Mouse (Mus musculus): ENCODE data around the gene Atp2c2.

The Atp2c2 gene

DNA sequence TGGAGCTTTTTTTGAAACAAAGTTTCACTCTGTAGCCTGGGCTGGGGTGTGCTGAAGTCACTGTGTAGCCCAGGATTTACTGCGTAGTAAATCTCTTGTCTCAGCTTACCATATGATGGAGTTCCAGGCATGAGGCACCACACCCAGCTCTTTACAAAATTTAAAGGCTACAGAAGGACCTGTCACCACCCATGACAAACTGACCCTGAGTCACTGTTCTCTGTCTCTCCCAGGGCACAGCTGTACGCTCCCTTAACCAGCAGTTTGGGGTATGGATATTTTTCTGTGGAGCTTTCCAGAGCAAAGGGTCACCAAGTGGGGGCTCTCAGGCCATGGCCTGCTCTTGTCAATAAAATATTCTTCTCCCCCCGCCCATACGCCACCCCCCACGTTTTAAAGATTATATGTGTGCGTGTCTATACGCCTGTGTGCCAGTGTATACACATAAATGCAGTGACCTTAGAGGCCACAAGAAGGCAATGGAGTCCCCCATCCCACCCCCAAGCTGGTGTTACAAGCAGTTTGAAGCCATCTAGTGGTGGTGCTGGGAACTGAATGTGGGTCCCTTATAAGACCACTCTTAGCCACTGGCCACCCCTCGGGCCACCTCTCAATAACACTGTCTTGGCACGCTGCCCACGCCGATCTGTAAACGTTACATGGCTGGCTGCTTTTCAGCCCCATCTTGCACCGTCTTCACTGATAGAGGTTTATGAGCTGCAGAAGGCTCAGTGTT, 43.6 kb downstream of the Atp2c2 start:
- DNase-seq (ENCODE audit: low spot score): peak; percentile 88

GRCm38 (mm10) chr8:119744604-119745003, 44.8 kb downstream of the Atp2c2 start:
- DNase-seq (ENCODE audit: low spot score): no peak

GRCm38 (mm10) chr8:119755238-119756146, 55.7 kb downstream of the Atp2c2 start:
- DNase-seq (ENCODE audit: low spot score): peak; percentile 17

DNA sequence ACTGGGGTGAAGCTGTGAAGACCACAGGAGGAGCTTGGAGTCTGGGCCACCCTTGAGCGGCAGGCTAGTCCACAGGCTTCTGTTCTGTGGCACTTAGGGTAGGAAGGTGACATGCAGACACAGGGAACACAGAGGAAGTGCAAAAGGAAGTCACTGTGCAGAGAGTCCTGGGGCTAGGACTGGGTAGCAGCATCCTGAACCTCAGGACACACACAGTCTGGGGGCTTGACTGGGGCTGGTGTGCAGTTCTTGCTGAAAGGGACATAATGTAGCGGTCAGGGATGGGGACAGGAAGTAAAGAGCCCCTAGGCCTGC, 56.3 kb downstream of the Atp2c2 start:
- DNase-seq (ENCODE audit: low spot score): no peak

DNA sequence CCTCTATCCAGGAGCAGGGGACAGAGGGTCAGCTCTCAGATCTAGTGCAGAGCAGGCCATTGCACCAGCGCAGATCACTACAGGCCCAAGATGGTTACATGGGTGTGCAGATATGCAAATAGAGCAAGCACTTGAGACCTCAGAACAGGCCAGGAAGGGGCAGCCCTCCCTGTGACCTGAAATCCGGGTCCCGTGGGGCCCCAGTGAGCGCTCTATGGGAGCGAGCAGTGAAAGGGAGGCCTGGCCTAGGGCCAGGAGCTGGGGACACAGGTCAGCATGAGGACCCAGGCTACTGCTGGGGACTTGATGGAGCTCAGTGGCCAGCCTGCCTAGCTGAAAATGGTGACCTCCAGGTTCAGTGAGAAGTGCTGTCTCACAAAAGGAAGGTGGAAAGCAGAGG, 56.7 kb downstream of the Atp2c2 start:
- no peak for DNase-seq (ENCODE audit: low spot score)

DNA sequence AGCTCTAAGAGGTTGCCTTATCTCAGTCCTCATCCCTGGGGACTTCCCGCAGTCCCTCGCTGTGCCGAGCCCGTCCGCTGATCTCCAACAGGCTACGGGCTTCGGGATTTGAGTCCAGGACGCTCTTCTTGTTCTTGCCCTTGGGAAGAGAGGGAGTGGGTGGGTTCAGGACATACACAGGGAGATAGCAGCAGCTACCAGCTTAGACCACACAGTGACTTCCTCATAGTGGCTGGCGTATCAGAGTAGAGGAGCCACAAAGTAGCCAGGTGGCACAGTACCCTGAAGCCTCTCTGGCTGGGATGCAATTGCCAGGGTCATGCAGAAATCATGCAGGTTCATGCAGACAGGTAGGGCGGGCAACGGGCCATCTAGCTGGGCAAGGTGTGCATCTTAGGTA, 61.9 kb downstream of the Atp2c2 start:
- no peak for DNase-seq (ENCODE audit: low spot score)

DNA sequence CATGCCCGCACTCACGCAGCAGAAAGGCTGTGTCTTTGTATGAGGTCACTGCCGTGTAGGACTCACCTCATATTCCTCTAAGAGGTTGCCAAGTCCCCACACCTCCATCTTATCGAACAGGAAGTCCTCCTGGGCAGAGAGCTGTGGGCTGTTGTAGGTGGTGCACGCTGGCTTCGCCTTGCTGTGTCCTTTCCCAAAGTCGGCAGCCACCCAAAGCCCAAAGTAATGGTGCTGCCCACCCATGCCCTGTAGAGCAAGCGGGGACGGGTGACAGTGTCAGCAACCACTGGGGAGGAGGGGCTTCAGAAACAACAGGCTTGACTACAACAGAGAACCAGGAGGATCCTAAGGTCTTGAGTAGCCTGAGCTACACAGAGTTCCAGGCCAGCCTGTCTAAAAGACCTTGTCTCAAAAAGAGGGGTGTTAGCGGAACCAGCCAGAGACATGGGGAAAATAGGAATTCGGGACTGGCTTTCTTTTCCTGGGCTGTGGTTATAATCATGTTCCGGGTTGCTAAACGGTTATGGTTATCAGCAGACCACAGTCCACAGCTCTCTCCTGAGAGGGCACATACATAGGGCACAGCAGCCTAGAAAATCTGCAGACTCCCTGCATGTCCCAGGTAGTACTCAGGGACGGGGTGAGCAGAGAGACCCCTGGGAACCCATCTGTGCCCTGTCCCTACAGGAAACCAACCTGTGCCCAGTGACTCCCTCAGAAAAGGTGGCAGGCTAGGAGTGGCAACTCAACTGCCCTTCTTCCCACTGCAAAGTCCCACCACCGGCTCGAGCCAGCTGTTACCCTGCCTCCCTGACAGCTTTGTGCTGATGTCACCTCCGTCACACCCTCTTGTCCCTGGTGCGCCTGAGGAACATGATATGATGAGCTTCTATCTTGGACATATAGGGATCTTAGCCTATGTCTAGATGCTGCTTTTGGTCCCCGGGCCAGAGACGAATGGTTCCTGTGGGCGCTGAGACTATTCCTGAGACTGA, 62.7 kb downstream of the Atp2c2 start:
- DNase-seq (ENCODE audit: low spot score): no peak

GRCm38 (mm10) chr8:119765311-119765710, 65.5 kb downstream of the Atp2c2 start:
- no peak for DNase-seq (ENCODE audit: low spot score)

- no peak for DNase-seq (ENCODE audit: low spot score)
These were observed 66.1 kb downstream of the Atp2c2 start for GRCm38 (mm10) chr8:119765761-119766444.

DNA sequence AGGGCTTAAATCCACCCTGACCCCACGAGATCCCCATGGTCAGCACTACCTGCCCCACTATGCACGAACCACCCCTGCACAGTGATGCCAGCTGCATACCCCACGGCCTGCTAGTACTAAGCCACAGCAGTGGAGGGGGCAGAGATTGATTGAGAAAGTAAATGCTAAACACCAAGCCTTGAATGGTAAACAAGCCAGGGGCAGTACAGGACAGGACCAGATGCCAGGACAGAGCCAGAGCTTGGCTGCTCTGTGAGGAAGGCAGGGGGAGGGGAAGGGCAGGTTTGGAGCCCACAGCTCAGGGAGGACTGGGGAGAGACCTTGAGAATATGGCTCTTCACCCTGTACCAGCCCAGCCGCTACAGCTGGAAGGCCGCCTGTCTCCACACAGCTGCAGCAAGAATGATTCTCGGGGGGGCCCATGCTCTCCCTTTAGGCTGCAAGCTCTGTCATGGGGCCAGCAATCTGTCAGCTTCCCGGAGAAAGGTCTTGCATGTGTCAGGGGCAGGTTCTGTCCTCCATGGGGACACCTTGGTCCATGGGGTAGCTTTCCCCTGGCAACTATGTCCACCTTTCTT, 76.9 kb downstream of the Atp2c2 start:
- DNase-seq (ENCODE audit: low spot score): no peak

DNA sequence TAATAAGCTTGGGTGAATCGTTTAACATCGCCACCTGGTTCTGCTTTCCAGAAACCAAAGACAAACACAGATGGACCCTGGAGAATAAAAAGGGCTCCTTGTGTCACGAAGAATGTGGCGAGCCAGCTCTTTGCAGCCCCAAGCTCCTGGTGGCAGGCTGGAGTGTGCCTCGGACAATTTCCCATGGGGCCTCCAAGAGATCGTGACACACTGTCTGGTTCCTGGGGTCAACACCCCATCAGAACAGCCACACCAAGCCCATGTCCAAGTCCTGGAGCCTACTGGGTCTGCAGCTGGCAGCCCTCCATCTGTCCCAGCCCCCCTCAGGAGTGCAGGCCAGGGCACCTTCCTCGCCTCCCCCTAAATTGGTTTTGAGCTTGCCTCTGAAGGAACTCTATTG, 78.0 kb downstream of the Atp2c2 start:
- DNase-seq (ENCODE audit: low spot score): peak; percentile 48

GRCm38 (mm10) chr8:119778263-119778662, 78.5 kb downstream of the Atp2c2 start, which contains the start of gene Tldc1:
Gene Tldc1, minus strand, starts transcription at chr8:119778416.
- DNase-seq (ENCODE audit: low spot score): peak; percentile 100

DNA sequence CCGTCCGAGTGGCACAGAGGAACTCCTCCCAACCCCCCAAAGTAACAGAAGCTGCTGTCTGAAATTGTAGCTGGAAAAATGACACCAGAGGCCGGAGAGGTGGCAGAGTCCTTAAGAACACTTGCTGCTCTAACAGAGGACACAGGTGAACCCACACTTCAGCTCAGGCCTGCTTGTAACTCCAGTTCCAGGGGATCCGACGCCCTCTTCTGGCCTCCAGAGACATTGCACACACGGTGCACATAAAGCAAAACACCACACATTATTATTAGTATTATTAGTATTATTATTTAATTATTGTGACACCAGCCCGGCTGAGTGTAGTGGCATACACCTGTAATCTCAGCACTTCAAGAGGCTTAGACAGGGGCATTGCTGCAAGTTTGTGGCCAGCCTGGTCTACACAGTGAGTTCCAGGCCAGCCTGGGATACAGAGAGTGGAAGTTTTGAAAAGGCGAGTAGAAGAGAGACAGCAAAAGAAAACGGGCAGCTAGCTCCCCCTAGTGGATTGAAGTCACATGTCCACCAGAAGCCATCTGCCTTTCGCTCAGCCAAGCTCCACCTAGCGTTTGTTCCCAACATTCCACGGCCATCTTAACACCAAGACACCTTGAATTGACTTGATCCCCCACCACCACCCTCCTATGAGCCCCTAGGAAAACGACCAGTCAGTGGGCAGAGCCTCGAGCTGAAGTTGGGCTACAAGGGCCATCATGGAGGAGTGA, 79.4 kb downstream of the Atp2c2 start:
- DNase-seq (ENCODE audit: low spot score): peak; percentile 93

DNA sequence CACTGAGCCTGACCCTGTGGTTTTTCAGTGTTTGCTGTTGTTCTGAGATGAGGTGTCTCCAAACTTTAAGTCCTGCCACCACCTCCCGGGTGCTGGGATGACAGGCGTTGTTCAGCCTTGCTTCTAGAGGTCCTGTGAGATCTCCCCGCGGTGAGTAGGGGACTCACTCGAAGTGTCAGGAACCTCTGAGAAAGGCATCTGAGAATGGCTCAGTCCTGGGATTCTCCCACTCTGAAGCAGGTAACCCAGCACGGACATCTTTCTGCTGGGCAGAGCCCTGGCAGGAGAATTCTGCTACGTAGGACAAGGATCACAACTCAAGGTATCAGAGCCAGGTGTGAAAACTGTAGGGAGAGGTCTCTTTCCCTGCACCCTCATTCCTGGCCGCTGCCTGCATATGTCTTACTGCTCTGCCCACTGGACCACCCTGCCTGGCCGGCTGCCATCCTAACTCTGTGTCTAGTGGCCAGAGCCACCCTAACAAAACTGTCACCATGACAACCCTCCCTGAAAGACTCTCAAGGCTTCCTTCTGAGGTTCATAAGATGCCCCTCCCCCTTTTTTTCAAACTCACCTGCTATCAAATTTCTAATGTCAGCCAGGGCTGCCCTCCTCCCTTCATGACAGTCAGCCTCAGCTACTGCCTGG, 80.7 kb downstream of the Atp2c2 start:
- DNase-seq (ENCODE audit: low spot score): no peak

- DNase-seq (ENCODE audit: low spot score): no peak
These were observed 81.5 kb downstream of the Atp2c2 start for GRCm38 (mm10) chr8:119781086-119781840.

GRCm38 (mm10) chr8:119782715-119783114, 82.9 kb downstream of the Atp2c2 start:
- peak; percentile 85 for DNase-seq (ENCODE audit: low spot score)

DNA sequence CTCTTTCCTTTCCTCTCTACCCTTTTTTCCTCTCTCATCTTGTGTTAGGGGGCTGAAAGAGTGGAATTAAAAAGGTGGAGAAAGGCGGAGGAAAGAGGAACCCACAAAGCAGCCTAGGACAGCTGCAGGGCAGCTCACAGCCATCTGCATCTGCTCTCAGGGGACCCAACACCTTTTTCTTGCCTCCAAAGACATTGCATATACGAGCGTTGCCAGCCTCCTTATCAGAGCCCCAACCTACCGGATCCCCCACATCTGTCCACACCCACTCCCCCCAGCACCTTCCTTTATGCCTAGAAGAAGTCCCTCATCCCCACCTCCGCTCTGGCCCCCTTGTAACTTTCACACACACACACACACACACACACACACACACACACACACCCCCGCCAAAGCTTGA, 83.8 kb downstream of the Atp2c2 start:
- no peak for DNase-seq (ENCODE audit: low spot score)

DNA sequence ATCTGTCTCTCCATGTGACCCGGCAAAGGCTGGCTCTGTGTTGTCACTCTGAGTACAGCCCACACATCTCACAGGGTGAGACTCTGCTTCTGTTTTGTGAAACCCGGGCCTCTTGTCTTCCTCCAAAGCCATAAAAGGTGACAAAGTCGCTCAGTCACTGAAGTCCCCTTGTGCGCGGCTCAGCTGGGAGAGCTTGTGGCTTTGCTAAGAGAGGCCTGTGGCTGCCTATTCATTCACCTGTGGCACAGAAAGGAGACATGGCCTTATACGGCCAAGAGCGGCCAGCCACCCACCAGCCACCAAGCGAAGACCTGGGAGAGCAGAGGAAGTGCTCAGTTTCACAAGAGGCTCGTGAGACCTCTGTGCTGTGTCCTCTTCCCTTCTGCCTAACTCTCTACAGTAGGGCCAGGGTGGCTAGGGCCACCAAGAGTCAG, 84.3 kb downstream of the Atp2c2 start:
- no peak for DNase-seq (ENCODE audit: low spot score)

DNA sequence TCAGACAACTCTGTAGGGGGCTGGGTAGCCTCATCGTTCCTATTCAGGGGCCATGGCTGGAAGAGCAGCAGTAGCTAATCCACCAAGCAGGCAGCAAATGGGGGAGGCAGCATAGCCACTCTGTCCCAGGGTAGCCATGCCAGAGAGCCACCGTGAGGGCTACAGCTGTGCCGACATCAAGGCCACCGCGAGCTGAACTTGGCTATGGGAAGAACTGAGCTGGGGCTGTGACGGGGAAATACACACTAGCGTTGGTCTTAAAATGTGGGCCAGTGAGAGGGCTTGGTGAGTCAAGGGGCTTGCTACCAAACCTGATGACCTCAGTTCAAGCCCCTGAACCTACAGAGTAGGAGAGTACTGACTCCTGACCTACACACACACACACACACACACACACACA, 84.9 kb downstream of the Atp2c2 start:
- no peak for DNase-seq (ENCODE audit: low spot score)

All from embryo, embryonic 10.5 days (tissue).